Mouse (Mus musculus): ENCODE measurements at regions not wholly inside any gene's neighbourhood (a gene's known extent, or its start where the extent isn't known, plus 50 kb on each side); places are given as distances from the start of the nearest gene placed in this dataset.
"Not testable (repeated sequence)": the region's sequence is repeated elsewhere in the genome, so short reads cannot be mapped to it uniquely, and the experiment has no call there.

GRCm38 (mm10) chr1:166900441-166901161, 100.6 kb upstream of the Fam78b start:
- TF ChIP-seq CTCF (IDR thresholded peaks at IDR 0.05; ENCODE audit: low read depth) = no peak
- Histone ChIP-seq H3K36me3 (ENCODE audit: insufficient read depth, low read length) (no peaks in the 10 kb centered on the region), H3K27me3 (ENCODE audit: insufficient read depth, low read length) (no peaks in the 10 kb centered on the region), H3K9ac (ENCODE audit: low read depth, low read length) (no peak overlapping the region), H3K27ac (no peak overlapping the region), H3K4me1 (replicated peaks; ENCODE audit: insufficient read depth, low read length) (no peaks in the 10 kb centered on the region; the same call in 1 of the 2 replicates), H3K4me2 (ENCODE audit: low read length) (no peak overlapping the region; the same call in 1 of the 2 replicates), H3K4me3 (replicated peaks; ENCODE audit: low read depth, low read length) (no peak overlapping the region), H3K9me3 (replicated peaks; ENCODE audit: low read length) (no peaks in the 10 kb centered on the region)
- ATAC-seq (replicated peaks; ENCODE audit: low FRiP score, low read depth) (no peak), DNase-seq (ENCODE audit: low spot score) (peak; percentile 86)
- WGBS = 26% methylated on average over 8 of the region's 8 CpGs

GRCm38 (mm10) chr1:166901574-166901973, 99.6 kb upstream of the Fam78b start:
- 69% methylated on average over 4 of the region's 4 CpGs for WGBS
- no peak overlapping the region for H3K4me3 ChIP-seq (replicated peaks; ENCODE audit: low read depth, low read length)
- DNase-seq (ENCODE audit: low spot score) (no peak), ATAC-seq (replicated peaks; ENCODE audit: low FRiP score, low read depth) (no peak)
- H3K9me3 ChIP-seq (replicated peaks; ENCODE audit: low read length) = no peaks in the 10 kb centered on the region
- TF ChIP-seq CTCF (IDR thresholded peaks at IDR 0.05; ENCODE audit: low read depth) = no peak
- no peak overlapping the region for H3K4me2 ChIP-seq (ENCODE audit: low read length)
- no peaks in the 10 kb centered on the region for H3K27me3 ChIP-seq (ENCODE audit: insufficient read depth, low read length)
- H3K4me1 ChIP-seq (replicated peaks; ENCODE audit: insufficient read depth, low read length) = no peaks in the 10 kb centered on the region; the same call in 1 of the 2 replicates
- H3K27ac ChIP-seq = no peak overlapping the region
- no peak overlapping the region for H3K9ac ChIP-seq (ENCODE audit: low read depth, low read length)
- no peaks in the 10 kb centered on the region for H3K36me3 ChIP-seq (ENCODE audit: insufficient read depth, low read length)

- no peak for DNase-seq (ENCODE audit: low spot score)
- TF ChIP-seq CTCF (IDR thresholded peaks at IDR 0.05; ENCODE audit: low read depth) = no peak
- H3K9ac ChIP-seq (ENCODE audit: low read depth, low read length) = no peak overlapping the region
Observed at GRCm38 (mm10) chr1:166903417-166903816, 97.8 kb upstream of the Fam78b start.

GRCm38 (mm10) chr1:166908231-166908805, 92.9 kb upstream of the Fam78b start:
- H3K9ac ChIP-seq (ENCODE audit: low read depth, low read length) = no peak overlapping the region
- WGBS = 72% methylated on average over 10 of the region's 10 CpGs
- no peak overlapping the region for H3K27ac ChIP-seq
- DNase-seq (ENCODE audit: low spot score) (no peak), ATAC-seq (replicated peaks; ENCODE audit: low FRiP score, low read depth) (no peak)
- no peaks in the 10 kb centered on the region for H3K9me3 ChIP-seq (replicated peaks; ENCODE audit: low read length)
- no peaks in the 10 kb centered on the region for H3K27me3 ChIP-seq (ENCODE audit: insufficient read depth, low read length)
- no peak overlapping the region for H3K4me2 ChIP-seq (ENCODE audit: low read length)
- no peak for TF ChIP-seq CTCF (IDR thresholded peaks at IDR 0.05; ENCODE audit: low read depth)
- H3K4me3 ChIP-seq (replicated peaks; ENCODE audit: low read depth, low read length) = no peak overlapping the region
- H3K36me3 ChIP-seq (ENCODE audit: insufficient read depth, low read length) = no peaks in the 10 kb centered on the region
- H3K4me1 ChIP-seq (replicated peaks; ENCODE audit: insufficient read depth, low read length) = no peaks in the 10 kb centered on the region

More at GRCm38 (mm10) chr1:166903417-166903816, 97.8 kb upstream of the Fam78b start:
- H3K27ac ChIP-seq = no peak overlapping the region
- ATAC-seq (replicated peaks; ENCODE audit: low FRiP score, low read depth) = no peak
- H3K4me3 ChIP-seq (replicated peaks; ENCODE audit: low read depth, low read length) = no peak overlapping the region
- H3K4me2 ChIP-seq (ENCODE audit: low read length) = no peak overlapping the region
- WGBS = 80% methylated on average over 5 of the region's 5 CpGs
- no peaks in the 10 kb centered on the region; the same call in 1 of the 2 replicates for H3K4me1 ChIP-seq (replicated peaks; ENCODE audit: insufficient read depth, low read length)
- no peaks in the 10 kb centered on the region for H3K9me3 ChIP-seq (replicated peaks; ENCODE audit: low read length)
- no peaks in the 10 kb centered on the region for H3K27me3 ChIP-seq (ENCODE audit: insufficient read depth, low read length)
- H3K36me3 ChIP-seq (ENCODE audit: insufficient read depth, low read length) = no peaks in the 10 kb centered on the region

- not testable (repeated sequence) for H3K4me2 ChIP-seq (ENCODE audit: low read length); H3K4me3 ChIP-seq (replicated peaks; ENCODE audit: low read depth, low read length); DNase-seq (ENCODE audit: low spot score); H3K36me3 ChIP-seq (ENCODE audit: insufficient read depth, low read length); H3K4me1 ChIP-seq (replicated peaks; ENCODE audit: insufficient read depth, low read length); H3K9ac ChIP-seq (ENCODE audit: low read depth, low read length); H3K27ac ChIP-seq; ATAC-seq (replicated peaks; ENCODE audit: low FRiP score, low read depth); H3K27me3 ChIP-seq (ENCODE audit: insufficient read depth, low read length); H3K9me3 ChIP-seq (replicated peaks; ENCODE audit: low read length)
- WGBS = 94% methylated on average over 7 of the region's 10 CpGs
Observed at GRCm38 (mm10) chr1:166912195-166912594, 89.0 kb upstream of the Fam78b start.

GRCm38 (mm10) chr1:166922911-166923712, 78.1 kb upstream of the Fam78b start:
- no peak for TF ChIP-seq CTCF (IDR thresholded peaks at IDR 0.05; ENCODE audit: low read depth)
- no peaks in the 10 kb centered on the region for H3K27me3 ChIP-seq (ENCODE audit: insufficient read depth, low read length)
- H3K4me2 ChIP-seq (ENCODE audit: low read length) = no peak overlapping the region
- no peak overlapping the region for H3K9ac ChIP-seq (ENCODE audit: low read depth, low read length)
- DNase-seq (ENCODE audit: low spot score) (no peak), ATAC-seq (replicated peaks; ENCODE audit: low FRiP score, low read depth) (no peak)
- 81% methylated on average over 16 of the region's 16 CpGs for WGBS
- no peak overlapping the region for H3K27ac ChIP-seq
- H3K4me3 ChIP-seq (replicated peaks; ENCODE audit: low read depth, low read length) = no peak overlapping the region
- H3K9me3 ChIP-seq (replicated peaks; ENCODE audit: low read length) = no peaks in the 10 kb centered on the region
- no peaks in the 10 kb centered on the region for H3K36me3 ChIP-seq (ENCODE audit: insufficient read depth, low read length)
- H3K4me1 ChIP-seq (replicated peaks; ENCODE audit: insufficient read depth, low read length) = no peaks in the 10 kb centered on the region
